Mouse (Mus musculus): Measurements from ENCODE around the gene Ivns1abp.
"Not testable (repeated sequence)": the region's sequence is repeated elsewhere in the genome, so short reads cannot be mapped to it uniquely, and the experiment has no call there.

Gene Ivns1abp

DNA sequence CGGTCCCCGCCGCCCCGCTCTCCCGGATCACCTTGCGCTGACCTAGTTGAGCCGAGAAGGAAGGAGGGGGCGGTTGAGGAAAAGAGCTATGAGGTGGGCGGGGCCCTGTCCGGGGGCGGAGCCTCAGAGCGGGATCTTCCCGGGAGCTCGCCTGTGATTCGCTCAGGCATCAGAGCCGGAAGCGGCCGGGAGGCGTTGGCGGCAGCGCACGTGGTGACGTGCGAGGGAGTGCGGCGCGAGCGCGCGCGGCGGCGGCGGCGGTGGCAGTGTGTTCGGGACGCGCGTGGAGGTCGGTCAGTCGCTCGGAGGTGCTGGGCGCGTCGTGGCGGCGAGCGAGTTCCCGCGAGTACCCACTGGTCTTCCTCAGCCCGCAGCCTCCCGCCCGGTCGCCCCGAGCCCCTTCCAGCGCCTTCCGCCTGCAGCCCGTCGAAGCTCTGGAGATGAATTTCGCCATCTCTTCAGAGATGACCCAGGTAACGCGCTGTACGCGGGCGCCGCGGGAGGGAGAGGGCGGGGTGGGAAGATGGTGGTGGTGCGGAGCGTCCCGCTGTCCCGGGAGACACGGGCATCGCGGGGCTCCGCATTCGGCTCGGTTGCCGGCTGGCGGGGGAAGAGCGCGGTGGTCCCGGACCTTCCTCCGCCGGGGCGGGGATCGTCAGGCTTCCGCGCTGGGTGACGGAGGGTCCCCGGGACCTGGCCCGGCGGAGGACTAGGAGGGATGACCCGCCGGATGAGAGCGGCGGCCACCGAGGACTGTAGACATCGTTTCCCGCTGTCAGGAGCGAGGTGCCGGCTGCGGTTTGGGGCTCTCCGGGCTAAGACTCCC is at the start of gene Ivns1abp:
TSS of gene Ivns1abp (plus strand) at position 195 of the 826 bp plus-strand sequence.
- peak; percentile 96 for DNase-seq (ENCODE audit: low spot score)

GRCm38 (mm10) chr1:151295486-151295885 is 48.8 kb upstream of the Ivns1abp start:
- DNase-seq (ENCODE audit: low spot score): no peak

- DNase-seq (ENCODE audit: low spot score): no peak
These were observed 47.7 kb upstream of the Ivns1abp start for GRCm38 (mm10) chr1:151296621-151297020.

- DNase-seq (ENCODE audit: low spot score): no peak
These were observed 47.3 kb upstream of the Ivns1abp start for GRCm38 (mm10) chr1:151297025-151297424.

DNA sequence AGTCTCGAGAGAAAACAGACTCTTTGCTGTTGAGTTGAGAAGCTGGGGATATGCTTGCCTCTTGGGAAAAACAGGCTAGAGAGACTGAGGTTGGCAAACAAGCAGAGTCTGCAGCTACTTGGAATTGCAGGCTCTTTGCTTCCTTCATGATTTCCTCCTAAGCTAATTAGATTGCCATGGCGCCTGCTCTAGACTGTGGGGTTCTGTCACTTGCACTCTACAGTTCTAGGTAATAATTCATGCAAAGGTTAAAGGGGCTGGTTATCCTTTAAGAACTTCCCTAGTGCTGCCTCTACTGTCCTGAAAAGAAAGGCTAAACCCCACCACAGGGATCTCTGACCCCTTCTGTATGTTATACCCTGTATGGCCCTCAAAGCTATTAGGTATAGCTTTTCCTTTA is 46.7 kb upstream of the Ivns1abp start:
- DNase-seq (ENCODE audit: low spot score): no peak

DNA sequence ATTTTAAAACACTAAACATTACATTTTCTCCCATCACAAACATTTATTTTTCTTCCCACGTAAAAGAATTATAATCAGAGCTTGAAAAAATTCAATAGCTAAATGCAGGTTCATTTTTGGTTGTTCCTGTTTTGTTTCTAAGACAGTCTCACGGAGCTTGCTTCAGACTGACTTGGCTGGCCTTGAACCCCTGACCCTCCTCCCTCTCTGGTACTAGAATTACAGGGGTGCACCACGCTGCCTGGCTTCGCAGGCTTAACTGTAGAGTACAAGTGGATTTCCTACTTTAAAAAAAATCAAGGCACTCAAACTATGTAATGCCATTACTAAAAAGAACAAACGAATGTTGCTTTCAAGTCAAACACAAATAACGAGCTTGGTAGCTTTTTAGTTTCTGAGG is 42.8 kb upstream of the Ivns1abp start:
- DNase-seq (ENCODE audit: low spot score): no peak

DNA sequence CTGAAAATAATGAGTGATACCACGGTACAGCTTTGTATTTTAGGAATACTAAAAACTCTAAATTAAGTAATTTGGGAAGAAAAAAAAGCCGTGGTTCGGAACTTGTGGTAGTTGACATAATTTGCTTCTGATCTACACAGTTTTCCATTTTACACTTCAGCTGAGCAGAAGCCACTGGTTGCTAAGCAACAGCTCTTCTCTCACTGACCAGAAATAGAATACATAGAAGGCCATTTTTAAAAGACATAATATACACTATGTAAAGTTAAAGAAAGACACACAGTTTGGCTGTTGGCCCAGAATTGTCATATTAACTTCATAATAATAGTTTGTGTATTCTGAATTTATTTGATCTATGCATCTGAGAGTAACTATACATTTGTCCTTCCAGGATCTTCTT is 42.4 kb upstream of the Ivns1abp start:
- DNase-seq (ENCODE audit: low spot score): no peak

GRCm38 (mm10) chr1:151303265-151303664 is 41.0 kb upstream of the Ivns1abp start:
- no peak for DNase-seq (ENCODE audit: low spot score)

DNA sequence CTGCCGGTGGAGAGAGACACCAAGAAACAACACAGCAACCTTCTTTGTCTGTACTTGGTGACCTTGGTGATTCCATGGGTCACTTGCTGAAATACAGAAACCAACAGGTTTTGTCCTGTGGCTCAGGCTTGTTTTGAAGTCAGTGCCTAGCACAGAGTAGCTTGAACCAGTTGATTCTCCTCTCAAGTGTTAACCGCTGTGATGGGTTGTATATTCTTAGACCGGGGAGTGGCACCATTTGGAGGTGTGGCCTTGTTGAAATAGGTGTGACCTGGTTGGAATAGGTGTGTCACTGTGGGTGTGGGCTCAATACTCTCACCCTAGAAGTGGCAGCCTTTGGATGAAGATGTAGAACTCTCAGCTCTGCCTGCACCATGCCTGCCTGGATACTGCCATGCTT is 39.3 kb upstream of the Ivns1abp start:
- not testable (repeated sequence) for DNase-seq (ENCODE audit: low spot score)

- no peak for DNase-seq (ENCODE audit: low spot score)
These were observed 37.2 kb upstream of the Ivns1abp start for GRCm38 (mm10) chr1:151307059-151307458.

GRCm38 (mm10) chr1:151307821-151308220 is 36.5 kb upstream of the Ivns1abp start:
- DNase-seq (ENCODE audit: low spot score): no peak

- no peak for DNase-seq (ENCODE audit: low spot score)
These were observed 35.8 kb upstream of the Ivns1abp start for GRCm38 (mm10) chr1:151308508-151308907.

DNA sequence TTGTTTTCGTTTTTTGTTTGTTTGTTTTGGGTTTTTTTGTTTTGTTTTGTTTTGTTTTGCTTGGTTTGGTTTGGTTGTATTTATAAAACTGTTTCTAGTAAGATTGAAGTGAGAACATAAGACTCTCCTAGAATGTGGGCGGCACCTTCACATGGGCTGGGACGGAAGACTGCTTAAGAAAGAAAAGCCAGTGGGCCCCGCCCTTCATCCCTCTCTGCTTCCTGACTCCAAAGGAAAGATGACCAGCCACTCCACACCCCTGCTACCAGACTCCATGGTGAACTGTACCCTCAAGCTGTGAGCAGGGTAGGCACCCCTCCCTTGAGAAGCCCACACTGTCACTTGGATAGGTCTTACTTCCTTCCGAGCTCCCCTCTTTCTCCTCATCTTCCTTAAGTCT is 33.8 kb upstream of the Ivns1abp start:
- DNase-seq (ENCODE audit: low spot score): no peak

DNA sequence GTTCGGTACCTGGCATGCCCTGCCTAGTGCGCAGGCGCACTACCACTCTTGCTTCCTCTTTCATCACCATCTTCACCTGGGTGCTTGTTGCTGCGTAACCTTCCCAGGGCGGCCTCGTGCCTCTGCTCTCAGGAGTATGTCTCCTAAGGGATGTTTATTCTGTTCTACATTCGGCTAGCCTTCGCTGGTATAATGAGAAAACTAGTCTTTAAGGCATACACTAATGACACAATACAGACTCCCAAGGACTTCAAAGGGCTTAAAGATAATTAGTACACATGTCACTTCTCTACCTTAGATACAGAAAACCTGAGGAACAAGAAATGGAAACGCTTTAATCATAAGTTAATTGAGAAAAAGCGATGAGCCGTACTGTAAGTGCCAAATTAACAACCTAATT is 32.9 kb upstream of the Ivns1abp start:
- DNase-seq (ENCODE audit: low spot score): no peak

DNA sequence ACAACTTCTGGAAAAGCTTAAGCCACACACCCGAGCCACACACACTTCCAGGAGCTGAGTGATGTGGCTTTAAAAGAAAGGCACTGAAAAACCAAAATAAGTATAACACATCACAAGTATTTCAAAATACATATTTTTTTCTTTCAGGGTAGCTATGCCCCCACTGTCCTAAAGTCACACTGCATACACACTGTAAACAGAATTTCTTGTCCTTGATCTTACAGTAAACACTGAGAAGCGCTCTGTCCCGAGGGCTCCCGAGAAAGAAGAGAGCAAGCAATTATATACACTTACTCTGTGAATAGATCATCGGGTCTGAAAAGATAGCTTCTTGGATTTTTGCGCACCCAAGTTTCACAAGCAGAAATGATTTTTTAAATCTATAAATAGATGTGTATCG is 25.0 kb upstream of the Ivns1abp start:
- no peak for DNase-seq (ENCODE audit: low spot score)

DNA sequence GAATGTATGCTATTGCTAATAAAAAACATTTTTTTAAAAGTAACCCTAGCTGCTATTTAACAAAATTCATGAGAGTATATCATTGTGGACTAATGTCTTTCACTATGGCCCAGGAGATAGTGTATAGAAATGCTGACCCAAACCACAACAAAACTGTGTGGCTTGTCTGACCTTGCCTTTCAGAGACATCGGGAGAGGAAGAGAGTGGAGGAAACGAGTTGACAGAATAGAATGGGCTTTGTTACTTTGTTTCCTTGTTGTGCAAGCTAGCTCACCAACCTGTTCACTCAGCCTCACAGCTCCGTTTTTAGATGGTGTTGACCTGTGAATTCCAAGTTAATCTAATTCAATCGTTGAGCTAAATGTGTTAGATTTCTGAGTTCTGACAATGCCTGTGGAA is 23.9 kb upstream of the Ivns1abp start:
- no peak for DNase-seq (ENCODE audit: low spot score)

DNA sequence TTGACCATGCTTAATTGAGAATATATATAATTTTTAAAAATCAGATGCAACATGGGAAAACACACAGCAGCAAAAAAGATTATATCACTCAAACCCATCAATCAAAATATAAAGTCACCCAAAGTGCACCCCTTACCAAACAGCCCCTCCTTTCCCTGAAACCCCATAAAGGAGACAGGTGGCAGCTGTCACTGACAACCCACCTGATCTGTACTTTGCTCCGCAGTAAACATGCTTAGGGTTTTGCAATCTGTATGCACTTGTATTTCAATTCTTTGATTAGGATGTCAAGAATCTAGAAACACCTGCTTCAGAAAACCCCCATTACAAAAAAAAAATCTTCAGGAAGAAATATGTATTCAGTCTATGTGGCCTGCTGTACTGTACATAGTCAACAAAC is 18.9 kb upstream of the Ivns1abp start:
- no peak for DNase-seq (ENCODE audit: low spot score)

GRCm38 (mm10) chr1:151328341-151329097 is 15.8 kb upstream of the Ivns1abp start:
- DNase-seq (ENCODE audit: low spot score): no peak

GRCm38 (mm10) chr1:151329601-151330000 is 14.7 kb upstream of the Ivns1abp start:
- DNase-seq (ENCODE audit: low spot score): no peak

GRCm38 (mm10) chr1:151332819-151333218 is 11.5 kb upstream of the Ivns1abp start:
- DNase-seq (ENCODE audit: low spot score): no peak

DNA sequence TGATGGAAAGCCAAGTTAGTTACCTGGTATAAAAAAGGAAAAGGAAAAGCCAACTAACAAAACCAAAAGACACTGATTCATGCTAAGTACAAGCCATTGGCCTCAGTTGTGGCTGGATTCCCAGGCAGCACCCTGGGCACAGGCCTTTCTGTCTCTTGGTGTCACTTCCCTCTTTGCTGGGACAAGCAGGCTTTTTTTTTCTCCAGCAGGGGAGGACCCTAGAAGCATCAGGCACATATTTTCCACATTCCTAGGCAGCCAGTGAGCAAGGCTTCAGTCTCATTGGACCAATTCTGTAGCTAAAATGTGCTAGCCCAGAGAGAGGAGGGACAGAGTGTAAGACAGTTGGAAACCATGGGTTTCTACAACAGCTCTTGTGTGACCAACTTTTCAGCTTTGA is 6.0 kb upstream of the Ivns1abp start:
- no peak for DNase-seq (ENCODE audit: low spot score)

DNA sequence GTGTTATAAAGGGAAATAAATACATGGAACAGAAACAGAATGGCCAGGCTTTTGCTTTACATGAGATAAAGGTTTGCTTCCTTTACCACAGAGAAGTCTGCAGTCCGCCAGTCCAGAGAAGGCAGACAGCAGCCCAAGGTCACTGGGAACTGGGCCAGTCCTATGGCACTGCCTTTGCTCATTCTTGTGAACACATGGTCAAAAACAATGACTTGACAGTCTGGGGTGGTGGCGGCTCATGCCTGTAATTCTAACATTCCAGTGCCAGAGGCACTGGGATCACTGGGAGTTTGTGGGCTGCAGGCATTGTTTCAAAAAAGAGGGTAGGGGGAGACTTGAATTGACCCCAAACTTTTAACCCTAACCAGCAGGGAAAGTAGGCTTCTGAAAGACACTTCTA is 5.3 kb upstream of the Ivns1abp start:
- no peak for DNase-seq (ENCODE audit: low spot score)

DNA sequence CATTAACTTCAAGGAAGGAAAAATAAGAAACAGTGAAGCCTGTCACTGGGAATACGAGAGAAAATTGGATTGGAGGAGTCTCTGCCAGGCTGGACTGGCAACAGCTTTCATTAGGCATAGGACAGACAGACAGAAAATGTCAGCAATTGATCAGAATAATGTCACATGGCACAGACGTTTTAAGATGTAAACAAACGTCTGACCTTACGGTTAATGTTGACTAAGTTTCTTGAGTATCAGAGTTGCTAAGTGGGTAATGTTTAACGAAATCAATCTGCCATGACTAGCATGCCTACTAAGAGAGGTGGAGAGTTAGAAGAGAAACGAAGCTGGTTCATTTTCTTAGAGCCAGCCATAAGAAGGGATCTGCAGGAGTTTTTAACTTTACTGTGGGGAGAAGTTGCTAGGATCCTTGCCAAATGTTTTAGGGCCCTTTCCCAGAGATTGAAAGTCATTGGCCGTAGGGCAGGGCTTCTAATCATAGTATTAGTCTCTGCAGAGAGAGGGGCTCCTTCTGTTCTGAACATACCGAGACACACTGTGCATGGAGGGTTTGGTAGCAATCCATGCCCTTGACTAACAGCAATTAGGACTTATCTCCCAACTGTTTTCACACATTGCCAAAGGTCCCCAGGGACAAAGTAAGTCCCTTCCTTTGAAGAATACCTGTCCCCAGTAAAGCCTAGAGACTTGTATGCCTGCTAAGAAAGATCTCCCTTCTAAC is 2.8 kb upstream of the Ivns1abp start:
- no peak for DNase-seq (ENCODE audit: low spot score)

Data from c-Kit-positive CD71-positive TER-119-positive erythroid progenitor cells, embryonic 14.5 days (primary cell).